ENCODE assay signal across 9 mouse cellular contexts in genomic region chr5:52515246-52516021, GRCm38 (mm10). TPM values are rescaled to one million over a fixed set of nuclear protein-coding genes. Genes with fewer than 3 reads are reported as not detected.
DNase-seq lines count a peak whose midpoint lies in the region; ATAC-seq and TF ChIP-seq lines count a peak whose summit lies in the region.
"Had no signal": no experiment of that assay in that cellular context is flagged by ENCODE, and none has a peak within 500 bp of the region (broad histone marks: within the 10 kb centered on the region; RNA-seq: fewer than 3 reads in every experiment).

No protein-coding gene starts in this region.

- no peaks in the 10 kb centered on the region for H3K4me1 ChIP-seq in embryonic fibroblast, embryonic 13.5 days (ENCODE audit: control insufficient read depth, insufficient read depth, low read length)
- peaks cover 12% of the 10 kb centered on the region for H3K4me1 ChIP-seq in heart, embryonic 13.5 days
- H3K4me1 ChIP-seq in liver, embryonic 11.5 days (replicated peaks; ENCODE audit: control insufficient read depth, insufficient read depth, low read length): no peaks in the 10 kb centered on the region
- no peaks in the 10 kb centered on the region for H3K4me1 ChIP-seq in neural tube, embryonic 11.5 days (ENCODE audit: control insufficient read depth, insufficient read depth, low read length)

- peak; percentile 68 for DNase-seq in CD4-positive, CD25-positive, alpha-beta regulatory T cell, adult 2 months (ENCODE audit: low read depth, low spot score)
- DNase-seq in brain, adult 2 months (ENCODE audit: low read depth, low spot score): peak; percentile 89
- DNase-seq in kidney, postnatal 10 days: peak; percentile 84
- peak; percentile 40 for DNase-seq in liver, embryonic 11.5 days (ENCODE audit: low spot score)
- DNase-seq in neural tube, embryonic 11.5 days (ENCODE audit: low spot score): peak; percentile 78
- DNase-seq in thymus, adult 18-20 months: peak; percentile 5 to 9

- peak; percentile 44; the same call in 1 of the 2 replicates for TF ChIP-seq CTCF in embryonic fibroblast, embryonic 13.5 days (IDR thresholded peaks at IDR 0.05; ENCODE audit: borderline replicate concordance, insufficient read depth, low read length)

- H3K27me3 ChIP-seq in heart, embryonic 13.5 days (replicated peaks): peaks cover 15% of the 10 kb centered on the region; the same call in 1 of the 2 replicates
- H3K27me3 ChIP-seq in liver, embryonic 11.5 days (replicated peaks; ENCODE audit: control insufficient read depth, insufficient read depth, low read length): peaks cover 5% of the 10 kb centered on the region; the same call in 1 of the 2 replicates
- 0 out of 2 replicates have a peak, but pooled peaks cover 4% of the 10 kb centered on the region for H3K27me3 ChIP-seq in neural tube, embryonic 11.5 days (ENCODE audit: control insufficient read depth, insufficient read depth, low read length)

- TF ChIP-seq POLR2A in embryonic fibroblast, embryonic 13.5 days (IDR thresholded peaks at IDR 0.05; ENCODE audit: low read depth, low read length): no peak

- 33% methylated on average over 22 of the region's 22 CpGs for WGBS in heart, embryonic 13.5 days
- 36% methylated on average over 22 of the region's 22 CpGs for WGBS in liver, embryonic 11.5 days
- 23% methylated on average over 22 of the region's 22 CpGs for WGBS in neural tube, embryonic 11.5 days

- no peaks in the 10 kb centered on the region for H3K36me3 ChIP-seq in heart, embryonic 13.5 days
- H3K36me3 ChIP-seq in liver, embryonic 11.5 days (ENCODE audit: control insufficient read depth, insufficient read depth, low read length): no peaks in the 10 kb centered on the region
- no peaks in the 10 kb centered on the region for H3K36me3 ChIP-seq in neural tube, embryonic 11.5 days (ENCODE audit: control insufficient read depth, insufficient read depth, low read length)

- peak overlapping the region; percentile 41 for H3K9ac ChIP-seq in heart, embryonic 13.5 days
- H3K9ac ChIP-seq in liver, embryonic 11.5 days (ENCODE audit: low read depth, low read length): no peak overlapping the region
- peak overlapping the region; percentile 60 for H3K9ac ChIP-seq in neural tube, embryonic 11.5 days (ENCODE audit: low read length)

- no peak overlapping the region for H3K27ac ChIP-seq in embryonic fibroblast, embryonic 13.5 days (ENCODE audit: insufficient read depth, low read length)
- H3K27ac ChIP-seq in heart, embryonic 13.5 days (replicated peaks): no peak overlapping the region
- H3K27ac ChIP-seq in liver, embryonic 11.5 days (ENCODE audit: low read depth, low read length): no peak overlapping the region
- no peak overlapping the region for H3K27ac ChIP-seq in neural tube, embryonic 11.5 days (ENCODE audit: low read depth, low read length)

- H3K4me3 ChIP-seq in embryonic fibroblast, embryonic 13.5 days (ENCODE audit: insufficient read depth, low read length): peak overlapping the region; percentile 11; the same call in 1 of the 2 replicates
- H3K4me3 ChIP-seq in heart, embryonic 13.5 days: peak overlapping the region; percentile 42
- H3K4me3 ChIP-seq in liver, embryonic 11.5 days (ENCODE audit: low read depth, low read length): no peak overlapping the region; the same call in 1 of the 2 replicates
- peak overlapping the region; percentile 23 for H3K4me3 ChIP-seq in neural tube, embryonic 11.5 days (ENCODE audit: low read depth, low read length)
- H3K4me3 ChIP-seq: erythroblast, embryonic 14.5 days had no signal

- H3K4me2 ChIP-seq in heart, embryonic 13.5 days: peak overlapping the region; percentile 70
- peak overlapping the region; percentile 46 for H3K4me2 ChIP-seq in liver, embryonic 11.5 days
- H3K4me2 ChIP-seq in neural tube, embryonic 11.5 days (ENCODE audit: low read depth): peak overlapping the region; percentile 67

- peaks cover 10% of the 10 kb centered on the region; the same call in 1 of the 2 replicates for H3K9me3 ChIP-seq in heart, embryonic 13.5 days
- H3K9me3 ChIP-seq in liver, embryonic 11.5 days (ENCODE audit: control insufficient read depth, low read length): no peaks in the 10 kb centered on the region
- H3K9me3 ChIP-seq in neural tube, embryonic 11.5 days (ENCODE audit: control insufficient read depth, low read length): no peaks in the 10 kb centered on the region

- ATAC-seq in heart, embryonic 13.5 days (ENCODE audit: extremely low read depth, insufficient number of reproducible peaks, low FRiP score, low TSS enrichment): no peak
- no peak for ATAC-seq in liver, embryonic 11.5 days (replicated peaks; ENCODE audit: low FRiP score)
- peak; percentile 48; the same call in 1 of the 2 replicates for ATAC-seq in neural tube, embryonic 11.5 days (ENCODE audit: insufficient read depth, low FRiP score, low TSS enrichment)

RNA-seq across cellular contexts. Expression of gene Ccdc149, which starts 44.1 kb away (rescaled TPM):
- polyA plus RNA-seq in embryonic fibroblast, embryonic 13.5 days (2011; ENCODE audit: insufficient read length, low read depth, missing spikeins): 3.0 and 3.7 TPM in 2 replicates
- 2.2 and 2.4 TPM in 2 replicates for polyA plus RNA-seq in heart, embryonic 13.5 days (2015; fragmentation: Nextera tagmentation; extraction: Ambion mirVana)
- 1.1 and 1.2 TPM in 2 replicates for polyA plus RNA-seq in liver, embryonic 11.5 days (2014; fragmentation: Nextera tagmentation; extraction: Ambion mirVana)
- 2.2 and 2.3 TPM in 2 replicates for polyA plus RNA-seq in neural tube, embryonic 11.5 days (2014; fragmentation: Nextera tagmentation; extraction: Ambion mirVana)
- polyA plus RNA-seq: erythroblast, embryonic 14.5 days had no signal

RNA-seq across cellular contexts. Expression of gene Lgi2, which starts 50.8 kb away (rescaled TPM):
- polyA plus RNA-seq in embryonic fibroblast, embryonic 13.5 days (2011; ENCODE audit: insufficient read length, low read depth, missing spikeins): 1.4 and 7.4 TPM in 2 replicates
- polyA plus RNA-seq in heart, embryonic 13.5 days (2015; fragmentation: Nextera tagmentation; extraction: Ambion mirVana): 2.0 and 2.1 TPM in 2 replicates
- 0.84 and 1.0 TPM in 2 replicates for polyA plus RNA-seq in liver, embryonic 11.5 days (2014; fragmentation: Nextera tagmentation; extraction: Ambion mirVana)
- 1.4 and 1.5 TPM in 2 replicates for polyA plus RNA-seq in neural tube, embryonic 11.5 days (2014; fragmentation: Nextera tagmentation; extraction: Ambion mirVana)
- polyA plus RNA-seq: erythroblast, embryonic 14.5 days had no signal

Comparison
In these comparisons a context has a peak if more than half of its experiments do, and no peak if none do; other contexts are left out.
1. DNase-seq: peak in every context shown above with its lines; median percentile 89 in brain, adult 2 months; 84 in kidney, postnatal 10 days; 78 in neural tube, embryonic 11.5 days; 68 in CD4-positive, CD25-positive, alpha-beta regulatory T cell, adult 2 months; 40 in liver, embryonic 11.5 days; 7 in thymus, adult 18-20 months.